Mouse (Mus musculus): ENCODE measurements around the gene Pbxip1. TPM values are rescaled to one million over a fixed set of nuclear protein-coding genes. Genes with fewer than 3 reads are reported as not detected.

Gene Pbxip1
- 34.8 TPM for polyA plus RNA-seq (2015; fragmentation: Illumina TruSeq; extraction: RNeasy Lipid Tissue Mini Kit (QIAGEN cat#74804); ENCODE audit: low read depth, low replicate concordance)

GRCm38 (mm10) chr3:89436176-89437113 lies at the start of gene Pbxip1:
Pbxip1 (plus strand) TSS chr3:89436706.

GRCm38 (mm10) chr3:89394006-89394893 lies 42.3 kb upstream of the Pbxip1 start, which contains the start of gene Zbtb7b:
Zbtb7b (minus strand) TSS chr3:89394776.

GRCm38 (mm10) chr3:89402693-89403092 lies 33.8 kb upstream of the Pbxip1 start, which contains the start of gene Lenep:
Lenep (minus strand) TSS chr3:89402793.

GRCm38 (mm10) chr3:89411490-89412393 lies 24.8 kb upstream of the Pbxip1 start, which contains the start of gene Flad1:
Flad1 (minus strand) TSS chr3:89411870.

GRCm38 (mm10) chr3:89418170-89418860 lies 18.2 kb upstream of the Pbxip1 start, which contains the start of the genes Cks1b and Shc1:
Cks1b (minus strand) TSS chr3:89418383.
Shc1 (plus strand) TSS chr3:89418443.

GRCm38 (mm10) chr3:89430171-89431159 lies 6.0 kb upstream of the Pbxip1 start, which contains the start of gene Pygo2:
Pygo2 (plus strand) TSS chr3:89430214.

GRCm38 (mm10) chr3:89454401-89455177 lies 18.1 kb downstream of the Pbxip1 start, which contains the start of gene Pmvk:
Pmvk (plus strand) TSS chr3:89454541.

Other genes starting within 250 kb of the Pbxip1 start
- gene Gba, start 233.8 kb upstream of the Pbxip1 start, polyA plus RNA-seq (2015; fragmentation: Illumina TruSeq; extraction: RNeasy Lipid Tissue Mini Kit (QIAGEN cat#74804); ENCODE audit: low read depth, low replicate concordance): 53.9 TPM
- gene Thbs3, start 221.5 kb upstream of the Pbxip1 start, polyA plus RNA-seq (2015; fragmentation: Illumina TruSeq; extraction: RNeasy Lipid Tissue Mini Kit (QIAGEN cat#74804); ENCODE audit: low read depth, low replicate concordance): 26.1 TPM
- 99.5 TPM for gene Mtx1, start 209.6 kb upstream of the Pbxip1 start, polyA plus RNA-seq (2015; fragmentation: Illumina TruSeq; extraction: RNeasy Lipid Tissue Mini Kit (QIAGEN cat#74804); ENCODE audit: low read depth, low replicate concordance)
- gene Muc1, start 207.6 kb upstream of the Pbxip1 start, polyA plus RNA-seq (2015; fragmentation: Illumina TruSeq; extraction: RNeasy Lipid Tissue Mini Kit (QIAGEN cat#74804); ENCODE audit: low read depth, low replicate concordance): 0.33 TPM
- gene Krtcap2, start 190.7 kb upstream of the Pbxip1 start, polyA plus RNA-seq (2015; fragmentation: Illumina TruSeq; extraction: RNeasy Lipid Tissue Mini Kit (QIAGEN cat#74804); ENCODE audit: low read depth, low replicate concordance): 68.5 TPM
- 53.6 TPM for gene Trim46, start 190.4 kb upstream of the Pbxip1 start, polyA plus RNA-seq (2015; fragmentation: Illumina TruSeq; extraction: RNeasy Lipid Tissue Mini Kit (QIAGEN cat#74804); ENCODE audit: low read depth, low replicate concordance)
- 107 TPM for gene Dpm3, start 177.3 kb upstream of the Pbxip1 start, polyA plus RNA-seq (2015; fragmentation: Illumina TruSeq; extraction: RNeasy Lipid Tissue Mini Kit (QIAGEN cat#74804); ENCODE audit: low read depth, low replicate concordance)
- gene Slc50a1, start 166.1 kb upstream of the Pbxip1 start, polyA plus RNA-seq (2015; fragmentation: Illumina TruSeq; extraction: RNeasy Lipid Tissue Mini Kit (QIAGEN cat#74804); ENCODE audit: low read depth, low replicate concordance): 61.6 TPM
- gene Efna1, start 155.6 kb upstream of the Pbxip1 start, polyA plus RNA-seq (2015; fragmentation: Illumina TruSeq; extraction: RNeasy Lipid Tissue Mini Kit (QIAGEN cat#74804); ENCODE audit: low read depth, low replicate concordance): 9.0 TPM
- gene Efna3, start 113.7 kb upstream of the Pbxip1 start, polyA plus RNA-seq (2015; fragmentation: Illumina TruSeq; extraction: RNeasy Lipid Tissue Mini Kit (QIAGEN cat#74804); ENCODE audit: low read depth, low replicate concordance): 43.7 TPM
- not detected for gene Efna4, start 98.7 kb upstream of the Pbxip1 start, polyA plus RNA-seq (2015; fragmentation: Illumina TruSeq; extraction: RNeasy Lipid Tissue Mini Kit (QIAGEN cat#74804); ENCODE audit: low read depth, low replicate concordance)
- 137 TPM for gene Adam15, start 86.7 kb upstream of the Pbxip1 start, polyA plus RNA-seq (2015; fragmentation: Illumina TruSeq; extraction: RNeasy Lipid Tissue Mini Kit (QIAGEN cat#74804); ENCODE audit: low read depth, low replicate concordance)
- gene Dcst2, start 74.7 kb upstream of the Pbxip1 start, polyA plus RNA-seq (2015; fragmentation: Illumina TruSeq; extraction: RNeasy Lipid Tissue Mini Kit (QIAGEN cat#74804); ENCODE audit: low read depth, low replicate concordance): 0.19 TPM
- not detected for gene Dcst1, start 71.5 kb upstream of the Pbxip1 start, polyA plus RNA-seq (2015; fragmentation: Illumina TruSeq; extraction: RNeasy Lipid Tissue Mini Kit (QIAGEN cat#74804); ENCODE audit: low read depth, low replicate concordance)
- gene Zbtb7b, start 41.9 kb upstream of the Pbxip1 start, polyA plus RNA-seq (2015; fragmentation: Illumina TruSeq; extraction: RNeasy Lipid Tissue Mini Kit (QIAGEN cat#74804); ENCODE audit: low read depth, low replicate concordance): 17.3 TPM
- 5.2 TPM for gene Lenep, start 33.9 kb upstream of the Pbxip1 start, polyA plus RNA-seq (2015; fragmentation: Illumina TruSeq; extraction: RNeasy Lipid Tissue Mini Kit (QIAGEN cat#74804); ENCODE audit: low read depth, low replicate concordance)
- gene Flad1, start 24.8 kb upstream of the Pbxip1 start, polyA plus RNA-seq (2015; fragmentation: Illumina TruSeq; extraction: RNeasy Lipid Tissue Mini Kit (QIAGEN cat#74804); ENCODE audit: low read depth, low replicate concordance): 29.1 TPM
- 4.6 TPM for gene Cks1b, start 18.3 kb upstream of the Pbxip1 start, polyA plus RNA-seq (2015; fragmentation: Illumina TruSeq; extraction: RNeasy Lipid Tissue Mini Kit (QIAGEN cat#74804); ENCODE audit: low read depth, low replicate concordance)
- gene Shc1, start 18.3 kb upstream of the Pbxip1 start, polyA plus RNA-seq (2015; fragmentation: Illumina TruSeq; extraction: RNeasy Lipid Tissue Mini Kit (QIAGEN cat#74804); ENCODE audit: low read depth, low replicate concordance): 11.6 TPM
- 35.5 TPM for gene Pygo2, start 6.5 kb upstream of the Pbxip1 start, polyA plus RNA-seq (2015; fragmentation: Illumina TruSeq; extraction: RNeasy Lipid Tissue Mini Kit (QIAGEN cat#74804); ENCODE audit: low read depth, low replicate concordance)
- 72.8 TPM for gene Pmvk, start 17.8 kb downstream of the Pbxip1 start, polyA plus RNA-seq (2015; fragmentation: Illumina TruSeq; extraction: RNeasy Lipid Tissue Mini Kit (QIAGEN cat#74804); ENCODE audit: low read depth, low replicate concordance)
- 12.7 TPM for gene Kcnn3, start 83.5 kb downstream of the Pbxip1 start, polyA plus RNA-seq (2015; fragmentation: Illumina TruSeq; extraction: RNeasy Lipid Tissue Mini Kit (QIAGEN cat#74804); ENCODE audit: low read depth, low replicate concordance)